12 mouse cellular contexts compared by ENCODE assay signal in the genomic region with DNA sequence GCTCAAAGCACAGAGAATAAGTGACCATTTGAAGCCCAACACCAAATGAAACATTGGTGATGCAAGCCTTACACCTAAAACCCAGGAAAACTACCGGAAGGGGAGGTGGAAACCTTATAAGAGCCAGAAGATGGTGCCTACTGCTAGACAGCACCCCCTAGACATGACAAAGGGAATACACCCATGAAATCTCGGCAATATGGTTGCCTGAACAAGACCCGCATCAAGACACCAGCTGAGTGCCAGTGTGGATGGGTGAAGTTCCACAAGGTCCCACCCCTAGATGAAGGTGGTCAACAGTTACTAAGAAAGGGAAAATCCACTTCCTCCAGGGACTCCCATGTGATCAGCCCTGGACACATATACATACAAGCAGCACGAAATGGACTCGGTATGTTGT.
DNase-seq lines count a peak whose midpoint lies in the region; ATAC-seq and TF ChIP-seq lines count a peak whose summit lies in the region.
"Had no signal": no experiment of that assay in that cellular context is flagged by ENCODE, and none has a peak within 500 bp of the region (broad histone marks: within the 10 kb centered on the region; RNA-seq: fewer than 3 reads in every experiment).

No protein-coding gene starts in this region.

- ATAC-seq in forebrain, postnatal 0 days = no peak
- no peak for ATAC-seq in forebrain, embryonic 14.5 days
- 0 out of 2 replicates have a peak, but pooled peaks have one; percentile 15 for ATAC-seq in liver, embryonic 12.5 days
- ATAC-seq in liver, postnatal 0 days = no peak
- no peak for ATAC-seq in CD4-positive, CD25-positive, alpha-beta regulatory T cell, adult 4 months
- ATAC-seq: hindbrain, embryonic 16.5 days had no signal

- no peak for TF ChIP-seq EP300 in liver, postnatal 0 days (IDR thresholded peaks at IDR 0.05; ENCODE audit: low read depth)

- H3K9me3 ChIP-seq in forebrain, postnatal 0 days (ENCODE audit: low read length) = no peaks in the 10 kb centered on the region
- H3K9me3 ChIP-seq in forebrain, embryonic 14.5 days (replicated peaks; ENCODE audit: control insufficient read depth, low read length) = no peaks in the 10 kb centered on the region
- no peaks in the 10 kb centered on the region for H3K9me3 ChIP-seq in liver, embryonic 12.5 days (replicated peaks)
- no peaks in the 10 kb centered on the region for H3K9me3 ChIP-seq in liver, postnatal 0 days (ENCODE audit: low read length)
- H3K9me3 ChIP-seq: embryonic facial prominence, embryonic 10.5 days had no signal

- H3K4me2 ChIP-seq in forebrain, postnatal 0 days (ENCODE audit: low read depth) = no peak overlapping the region
- no peak overlapping the region for H3K4me2 ChIP-seq in forebrain, embryonic 14.5 days (ENCODE audit: low read length)
- H3K4me2 ChIP-seq in liver, embryonic 12.5 days = no peak overlapping the region
- H3K4me2 ChIP-seq in liver, postnatal 0 days (ENCODE audit: low read depth, low read length) = no peak overlapping the region

- H3K4me3 ChIP-seq in forebrain, postnatal 0 days (ENCODE audit: low read depth, low read length) = no peak overlapping the region
- no peak overlapping the region for H3K4me3 ChIP-seq in forebrain, embryonic 14.5 days (ENCODE audit: low read depth, low read length)
- no peak overlapping the region for H3K4me3 ChIP-seq in liver, embryonic 12.5 days
- H3K4me3 ChIP-seq in liver, postnatal 0 days (ENCODE audit: low read depth, low read length) = no peak overlapping the region
- H3K4me3 ChIP-seq: embryonic facial prominence, embryonic 10.5 days had no signal

- 90% methylated on average over 5 of the region's 5 CpGs for WGBS in forebrain, postnatal 0 days
- WGBS in forebrain, embryonic 14.5 days = 88% methylated on average over 5 of the region's 5 CpGs
- 77% methylated on average over 5 of the region's 5 CpGs for WGBS in liver, embryonic 12.5 days (ENCODE audit: insufficient replicate concordance)
- WGBS in liver, postnatal 0 days (ENCODE audit: insufficient replicate concordance) = 83% methylated on average over 5 of the region's 5 CpGs

- peaks cover 20% of the 10 kb centered on the region; the same call in 1 of the 2 replicates for H3K36me3 ChIP-seq in forebrain, postnatal 0 days (ENCODE audit: insufficient read depth)
- peaks cover 26% of the 10 kb centered on the region for H3K36me3 ChIP-seq in forebrain, embryonic 14.5 days (ENCODE audit: control insufficient read depth, insufficient read depth, low read length)
- peaks cover 34% of the 10 kb centered on the region for H3K36me3 ChIP-seq in liver, embryonic 12.5 days
- peaks cover 36% of the 10 kb centered on the region for H3K36me3 ChIP-seq in liver, postnatal 0 days (replicated peaks; ENCODE audit: insufficient read depth, low read length)

- no peaks in the 10 kb centered on the region for H3K27me3 ChIP-seq in forebrain, postnatal 0 days (ENCODE audit: insufficient read depth, low read length)
- no peaks in the 10 kb centered on the region for H3K27me3 ChIP-seq in forebrain, embryonic 14.5 days (replicated peaks; ENCODE audit: control insufficient read depth, insufficient read depth, low read length)
- H3K27me3 ChIP-seq in liver, embryonic 12.5 days (replicated peaks) = no peaks in the 10 kb centered on the region
- no peaks in the 10 kb centered on the region for H3K27me3 ChIP-seq in liver, postnatal 0 days (ENCODE audit: insufficient read depth, low read length)

- no peak for DNase-seq in forebrain, postnatal 0 days
- no peak for DNase-seq in forebrain, embryonic 14.5 days (ENCODE audit: low spot score)
- DNase-seq in liver, postnatal 0 days = no peak
- peak; percentile 7 for DNase-seq in 416B (ENCODE audit: low read depth)
- peak; percentile 19 for DNase-seq in R1 (ENCODE audit: low read depth, low spot score)
- no peak for DNase-seq in gastrocnemius, postnatal 36 days
- DNase-seq: lung, adult 18-20 months; right cerebral cortex, postnatal 14 days had no signal

- peak; percentile 18; the same call in 1 of the 2 replicates for TF ChIP-seq CTCF in forebrain, postnatal 0 days (IDR thresholded peaks at IDR 0.05; ENCODE audit: low read depth)
- TF ChIP-seq CTCF in liver, postnatal 0 days (IDR thresholded peaks at IDR 0.05; ENCODE audit: low read depth) = no peak

- H3K9ac ChIP-seq in forebrain, postnatal 0 days = no peak overlapping the region
- no peak overlapping the region for H3K9ac ChIP-seq in forebrain, embryonic 14.5 days (ENCODE audit: low read length)
- H3K9ac ChIP-seq in liver, embryonic 12.5 days = no peak overlapping the region
- no peak overlapping the region for H3K9ac ChIP-seq in liver, postnatal 0 days (replicated peaks)

- intact Hi-C loops in gastrocnemius, postnatal 36 days (cut with DNase I) = loop anchor here (2.0 kb wide), 1 partner anchor 81 kb away; no protein-coding TSS in a partner anchor

- H3K27ac ChIP-seq in forebrain, postnatal 0 days (ENCODE audit: low read depth, low read length) = no peak overlapping the region
- no peak overlapping the region for H3K27ac ChIP-seq in forebrain, embryonic 14.5 days (ENCODE audit: low read depth, low read length)
- H3K27ac ChIP-seq in liver, embryonic 12.5 days = no peak overlapping the region
- no peak overlapping the region for H3K27ac ChIP-seq in liver, postnatal 0 days (ENCODE audit: low read depth)
- H3K27ac ChIP-seq: embryonic facial prominence, embryonic 10.5 days had no signal

- no peaks in the 10 kb centered on the region for H3K4me1 ChIP-seq in forebrain, postnatal 0 days (ENCODE audit: insufficient read depth)
- H3K4me1 ChIP-seq in forebrain, embryonic 14.5 days (ENCODE audit: control insufficient read depth, insufficient read depth, low read length) = no peaks in the 10 kb centered on the region
- no peaks in the 10 kb centered on the region for H3K4me1 ChIP-seq in liver, embryonic 12.5 days
- H3K4me1 ChIP-seq in liver, postnatal 0 days (ENCODE audit: insufficient read depth) = no peaks in the 10 kb centered on the region
- H3K4me1 ChIP-seq: embryonic facial prominence, embryonic 10.5 days had no signal

Comparison
In these comparisons a context has a peak if more than half of its experiments do, and no peak if none do; other contexts are left out.
1. DNase-seq: peak in 416B (single experiment) and R1 (single experiment); none in forebrain, postnatal 0 days (single experiment), forebrain, embryonic 14.5 days (single experiment), liver, postnatal 0 days (single experiment) and gastrocnemius, postnatal 36 days (0 of 2).